Mouse (Mus musculus) heart, postnatal 0 days (tissue): ENCODE data around the gene Cfap99. TPM values are rescaled to one million over a fixed set of nuclear protein-coding genes. Genes with fewer than 3 reads are reported as not detected.

ENCODE experiments used
- ATAC-seq: fragments of 200-750 bp; cut with Nextera tagmentation; 2 replicates; pipeline ENCODE4 v1.8.0; 2017; ENCODE audit warnings: low read depth, moderate number of reproducible peaks, moderate library complexity; ENCODE audit not compliant: insufficient read depth
- DNase-seq: peaks from one replicate; pipeline ENCODE4 v3.0.0-alpha.2; 2016; ENCODE audit warnings: low spot score
- H3K27ac ChIP-seq: fragments of 300-500 bp; sonication (generic); 2 replicates; pipeline ENCODE4 v1.5.1; 2014; ENCODE audit warnings: low read depth, mild to moderate bottlenecking
- H3K27me3 ChIP-seq: fragments of 300-500 bp; sonication (generic); 2 replicates; pipeline ENCODE4 v1.6.1; 2014; ENCODE audit warnings: low read length, mixed read lengths; ENCODE audit not compliant: control insufficient read depth, insufficient read depth
- H3K36me3 ChIP-seq: fragments of 300-500 bp; sonication (generic); replicated peaks from 2 replicates; pipeline ENCODE4 v1.6.1; 2014; ENCODE audit warnings: low read length, mixed read lengths; ENCODE audit not compliant: control insufficient read depth, insufficient read depth
- H3K4me1 ChIP-seq: fragments of 300-500 bp; sonication (generic); 2 replicates; pipeline ENCODE4 v1.6.1; 2014; ENCODE audit warnings: antibody characterized with exemption; ENCODE audit not compliant: control insufficient read depth, insufficient read depth
- H3K4me2 ChIP-seq: fragments of 300-500 bp; sonication (generic); 2 replicates; pipeline ENCODE4 v1.6.1; 2014; ENCODE audit warnings: low read depth, mild to moderate bottlenecking, low read length, moderate library complexity
- H3K4me3 ChIP-seq: fragments of 300-500 bp; sonication (generic); 2 replicates; pipeline ENCODE4 v1.5.1; 2014; ENCODE audit warnings: low read depth, low read length
- H3K9ac ChIP-seq: fragments of 300-500 bp; sonication (generic); replicated peaks from 2 replicates; pipeline ENCODE4 v1.6.1; 2014; ENCODE audit warnings: low read depth, low read length, mixed read lengths
- H3K9me3 ChIP-seq: fragments of 300-500 bp; sonication (generic); replicated peaks from 2 replicates; pipeline ENCODE4 v1.6.1; 2016; ENCODE audit warnings: low read length; ENCODE audit not compliant: control insufficient read depth
- CTCF ChIP-seq: IDR thresholded peaks from 2 replicates; pipeline ENCODE4 v1.5.1; 2016; ENCODE audit warnings: antibody characterized with exemption, control low read depth, low read depth
- EP300 ChIP-seq: IDR thresholded peaks from 2 replicates; pipeline ENCODE4 v1.6.1; 2016; ENCODE audit warnings: antibody characterized with exemption, low read depth
- WGBS: fragments of 180-500 bp; shearing (Covaris S2); extraction: QIAGEN DNeasy Blood & Tissue Kit; methylation state at CpG from one replicate; pipeline ENCODE4 v1.1.7; 2014; 5-methylcytosine and 5-hydroxymethylcytosine counted together
- polyA plus RNA-seq: library from polyadenylated mRNA; unstranded; fragments of >200 nt; fragmentation: Nextera tagmentation; extraction: Ambion mirVana; gene quantifications from 2 replicates; pipeline ENCODE4 v1.2.1, GENCODE M21; 2015
- total RNA-seq: library from RNA; depleted of rRNA; stranded (reverse); fragments of >200 nt; gene quantifications from 2 replicates; pipeline ENCODE4 v1.2.3, GENCODE M21; 2014; ENCODE audit warnings: low replicate concordance

Cfap99 gene
- total and polyA plus RNA-seq, 2 experiments from 2014 or later, result not detected

GRCm38 (mm10) chr5:34295141-34295540 lies 6.7 kb downstream of the Cfap99 start:
- H3K36me3 ChIP-seq, result no peaks in the 10 kb centered on the region
- ATAC-seq (no peak), DNase-seq (no peak)
- no peak overlapping the region for H3K27ac ChIP-seq
- H3K4me3 ChIP-seq, result no peak overlapping the region
- H3K4me1 ChIP-seq, result peaks cover 14% of the 10 kb centered on the region
- TF ChIP-seq CTCF (no peak), EP300 (no peak)
- no peaks in the 10 kb centered on the region for H3K9me3 ChIP-seq
- peaks cover 7% of the 10 kb centered on the region; the same call in 1 of the 2 replicates for H3K27me3 ChIP-seq
- 79% methylated on average over 2 of the region's 2 CpGs for WGBS
- H3K4me2 ChIP-seq, result no peak overlapping the region
- H3K9ac ChIP-seq, result no peak overlapping the region

- TF ChIP-seq CTCF (no peak), EP300 (no peak)
- H3K4me2 ChIP-seq, result no peak overlapping the region
- no peaks in the 10 kb centered on the region for H3K9me3 ChIP-seq
- H3K4me1 ChIP-seq, result peaks cover 14% of the 10 kb centered on the region
- H3K36me3 ChIP-seq, result no peaks in the 10 kb centered on the region
- no peak overlapping the region for H3K27ac ChIP-seq
- H3K27me3 ChIP-seq, result 0 out of 2 replicates have a peak, but pooled peaks cover 4% of the 10 kb centered on the region
- WGBS, result 59% methylated on average over 4 of the region's 4 CpGs
- DNase-seq (no peak), ATAC-seq (no peak)
- no peak overlapping the region for H3K9ac ChIP-seq
- H3K4me3 ChIP-seq, result no peak overlapping the region
These were observed 9.7 kb downstream of the Cfap99 start for GRCm38 (mm10) chr5:34298061-34298460.

- TF ChIP-seq EP300, result no peak
- TF ChIP-seq CTCF, result no peak
- no peak overlapping the region for H3K27ac ChIP-seq
- peaks cover 14% of the 10 kb centered on the region for H3K4me1 ChIP-seq
- H3K36me3 ChIP-seq, result no peaks in the 10 kb centered on the region
- no peak overlapping the region for H3K9ac ChIP-seq
- H3K9me3 ChIP-seq, result no peaks in the 10 kb centered on the region
- H3K4me3 ChIP-seq, result no peak overlapping the region
- DNase-seq (no peak), ATAC-seq (no peak)
- H3K27me3 ChIP-seq, result 0 out of 2 replicates have a peak, but pooled peaks cover 4% of the 10 kb centered on the region
- WGBS, result 81% methylated on average over 10 of the region's 10 CpGs
- no peak overlapping the region for H3K4me2 ChIP-seq
These were observed 10.6 kb downstream of the Cfap99 start for GRCm38 (mm10) chr5:34298937-34299535.

- H3K9me3 ChIP-seq, result no peaks in the 10 kb centered on the region
- no peaks in the 10 kb centered on the region for H3K36me3 ChIP-seq
- no peak overlapping the region for H3K4me2 ChIP-seq
- DNase-seq (no peak), ATAC-seq (no peak)
- TF ChIP-seq CTCF (no peak), EP300 (no peak)
- H3K27ac ChIP-seq, result no peak overlapping the region
- no peak overlapping the region for H3K4me3 ChIP-seq
- H3K9ac ChIP-seq, result no peak overlapping the region
- no peaks in the 10 kb centered on the region for H3K4me1 ChIP-seq
- 61% methylated on average over 7 of the region's 7 CpGs for WGBS
- H3K27me3 ChIP-seq, result 0 out of 2 replicates have a peak, but pooled peaks cover 4% of the 10 kb centered on the region
These were observed 14.0 kb downstream of the Cfap99 start for GRCm38 (mm10) chr5:34302377-34302776.

GRCm38 (mm10) chr5:34309016-34309415 lies 20.6 kb downstream of the Cfap99 start:
- Histone ChIP-seq H3K4me3 (no peak overlapping the region), H3K27me3 (no peaks in the 10 kb centered on the region), H3K9ac (no peak overlapping the region), H3K27ac (no peak overlapping the region), H3K4me2 (no peak overlapping the region), H3K36me3 (no peaks in the 10 kb centered on the region), H3K4me1 (no peaks in the 10 kb centered on the region), H3K9me3 (no peaks in the 10 kb centered on the region)
- no peak for ATAC-seq
- TF ChIP-seq CTCF (no peak), EP300 (no peak)
- 40% methylated on average over 3 of the region's 3 CpGs for WGBS
- DNase-seq, result no peak

GRCm38 (mm10) chr5:34319491-34320034 lies 31.2 kb downstream of the Cfap99 start:
- H3K4me2 ChIP-seq, result no peak overlapping the region
- H3K4me1 ChIP-seq, result no peaks in the 10 kb centered on the region
- 55% methylated on average over 2 of the region's 2 CpGs for WGBS
- no peak overlapping the region for H3K27ac ChIP-seq
- no peaks in the 10 kb centered on the region for H3K27me3 ChIP-seq
- H3K36me3 ChIP-seq, result no peaks in the 10 kb centered on the region
- ATAC-seq, result no peak
- no peaks in the 10 kb centered on the region for H3K9me3 ChIP-seq
- TF ChIP-seq EP300 (no peak), CTCF (no peak)
- no peak overlapping the region for H3K9ac ChIP-seq
- DNase-seq, result no peak
- H3K4me3 ChIP-seq, result no peak overlapping the region
